Mouse (Mus musculus): Measurements from ENCODE around the gene Olfr1242. TPM values are rescaled to one million over a fixed set of nuclear protein-coding genes. Genes with fewer than 3 reads are reported as not detected.

Olfr1242 gene
- not detected in 2 replicates for polyA plus RNA-seq (2015; fragmentation: Nextera tagmentation; extraction: Ambion mirVana)

- no peaks in the 10 kb centered on the region for H3K36me3 ChIP-seq
- H3K4me3 ChIP-seq, result no peak within 1 kb of the TSS
- WGBS, result 85% methylated on average over 1 of the region's 1 CpGs
- ATAC-seq (ENCODE audit: low read depth), result no peak
- no peaks in the 10 kb centered on the region for H3K4me1 ChIP-seq (replicated peaks)
- H3K9ac ChIP-seq, result no peak within 1 kb of the TSS
- H3K27me3 ChIP-seq, result no peaks in the 10 kb centered on the region
- H3K9me3 ChIP-seq, result no peaks in the 10 kb centered on the region
- H3K27ac ChIP-seq (replicated peaks), result no peak within 1 kb of the TSS
- no peak within 1 kb of the TSS for H3K4me2 ChIP-seq
Observed at GRCm38 (mm10) chr2:89498235-89498634, at the start of gene Olfr1242. Gene Olfr1242 (minus strand): TSS chr2:89498335.

GRCm38 (mm10) chr2:89544516-89544915, 46.4 kb upstream of the Olfr1242 start:
- ATAC-seq (ENCODE audit: low read depth), result no peak

GRCm38 (mm10) chr2:89539923-89540322, 41.8 kb upstream of the Olfr1242 start:
- Histone ChIP-seq H3K27me3 (no peaks in the 10 kb centered on the region), H3K4me2 (no peak overlapping the region), H3K9ac (no peak overlapping the region), H3K4me3 (no peak overlapping the region), H3K36me3 (no peaks in the 10 kb centered on the region), H3K9me3 (no peaks in the 10 kb centered on the region), H3K27ac (replicated peaks) (no peak overlapping the region), H3K4me1 (replicated peaks) (no peaks in the 10 kb centered on the region)
- ATAC-seq (ENCODE audit: low read depth), result no peak
- 70% methylated on average over 1 of the region's 1 CpGs for WGBS

More at GRCm38 (mm10) chr2:89544516-89544915, 46.4 kb upstream of the Olfr1242 start:
- H3K27ac ChIP-seq (replicated peaks), result no peak overlapping the region
- 67% methylated on average over 2 of the region's 2 CpGs for WGBS
- H3K4me1 ChIP-seq (replicated peaks), result no peaks in the 10 kb centered on the region
- no peaks in the 10 kb centered on the region for H3K9me3 ChIP-seq
- no peak overlapping the region for H3K4me2 ChIP-seq
- no peak overlapping the region for H3K4me3 ChIP-seq
- no peaks in the 10 kb centered on the region for H3K27me3 ChIP-seq
- no peak overlapping the region for H3K9ac ChIP-seq
- no peaks in the 10 kb centered on the region for H3K36me3 ChIP-seq

GRCm38 (mm10) chr2:89531387-89531786, 33.3 kb upstream of the Olfr1242 start, which contains the start of gene Olfr1243:
Gene Olfr1243 (minus strand): TSS chr2:89531487.
- no peak for ATAC-seq (ENCODE audit: low read depth)
- no peak within 1 kb of the TSS for H3K4me3 ChIP-seq
- H3K9me3 ChIP-seq, result no peaks in the 10 kb centered on the region
- no peak within 1 kb of the TSS for H3K4me2 ChIP-seq
- no peaks in the 10 kb centered on the region for H3K4me1 ChIP-seq (replicated peaks)
- no peaks in the 10 kb centered on the region for H3K36me3 ChIP-seq
- H3K9ac ChIP-seq, result no peak within 1 kb of the TSS
- no peaks in the 10 kb centered on the region for H3K27me3 ChIP-seq
- WGBS, result 89% methylated on average over 1 of the region's 1 CpGs
- no peak within 1 kb of the TSS for H3K27ac ChIP-seq (replicated peaks)

GRCm38 (mm10) chr2:89487026-89487425, 11.1 kb downstream of the Olfr1242 start, which contains the start of gene Olfr1241:
Gene Olfr1241 (minus strand): TSS chr2:89487126.
- H3K4me3 ChIP-seq, result no peak within 1 kb of the TSS
- H3K9me3 ChIP-seq, result no peaks in the 10 kb centered on the region
- no peaks in the 10 kb centered on the region for H3K36me3 ChIP-seq
- H3K9ac ChIP-seq, result no peak within 1 kb of the TSS
- no peaks in the 10 kb centered on the region for H3K27me3 ChIP-seq
- H3K4me2 ChIP-seq, result no peak within 1 kb of the TSS
- H3K4me1 ChIP-seq (replicated peaks), result no peaks in the 10 kb centered on the region
- H3K27ac ChIP-seq (replicated peaks), result no peak within 1 kb of the TSS
- ATAC-seq (ENCODE audit: low read depth), result no peak

GRCm38 (mm10) chr2:89442900-89443299, 55.2 kb downstream of the Olfr1242 start, which contains the start of gene Olfr1240:
Gene Olfr1240 (minus strand): TSS chr2:89443000.
- Histone ChIP-seq H3K9ac (no peak within 1 kb of the TSS), H3K9me3 (no peaks in the 10 kb centered on the region), H3K27ac (replicated peaks) (no peak within 1 kb of the TSS), H3K36me3 (no peaks in the 10 kb centered on the region), H3K27me3 (no peaks in the 10 kb centered on the region), H3K4me3 (no peak within 1 kb of the TSS), H3K4me2 (no peak within 1 kb of the TSS), H3K4me1 (replicated peaks) (no peaks in the 10 kb centered on the region)
- WGBS, result 92% methylated on average over 3 of the region's 3 CpGs
- no peak for ATAC-seq (ENCODE audit: low read depth)

Other genes with a start within 250 kb of the Olfr1242 start
- gene Olfr1228, start 244.3 kb downstream of the Olfr1242 start, polyA plus RNA-seq (2015; fragmentation: Nextera tagmentation; extraction: Ambion mirVana), result not detected in 2 replicates
- gene Olfr1229, start 210.3 kb downstream of the Olfr1242 start, polyA plus RNA-seq (2015; fragmentation: Nextera tagmentation; extraction: Ambion mirVana), result not detected in 2 replicates
- not detected in 2 replicates for gene Olfr1230, start 201.1 kb downstream of the Olfr1242 start, polyA plus RNA-seq (2015; fragmentation: Nextera tagmentation; extraction: Ambion mirVana)
- gene Olfr1231, start 191.3 kb downstream of the Olfr1242 start, polyA plus RNA-seq (2015; fragmentation: Nextera tagmentation; extraction: Ambion mirVana), result not detected in 2 replicates
- gene Olfr1232, start 168.7 kb downstream of the Olfr1242 start, polyA plus RNA-seq (2015; fragmentation: Nextera tagmentation; extraction: Ambion mirVana), result not detected in 2 replicates
- gene Olfr1233, start 155.9 kb downstream of the Olfr1242 start, polyA plus RNA-seq (2015; fragmentation: Nextera tagmentation; extraction: Ambion mirVana), result not detected in 2 replicates
- gene Olfr1234, start 133.5 kb downstream of the Olfr1242 start, polyA plus RNA-seq (2015; fragmentation: Nextera tagmentation; extraction: Ambion mirVana), result not detected in 2 replicates
- gene Olfr1238, start 88.7 kb downstream of the Olfr1242 start, polyA plus RNA-seq (2015; fragmentation: Nextera tagmentation; extraction: Ambion mirVana), result not detected in 2 replicates
- gene Olfr1239, start 77.9 kb downstream of the Olfr1242 start, polyA plus RNA-seq (2015; fragmentation: Nextera tagmentation; extraction: Ambion mirVana), result not detected in 2 replicates
- not detected in 2 replicates for gene Olfr1240, start 55.3 kb downstream of the Olfr1242 start, polyA plus RNA-seq (2015; fragmentation: Nextera tagmentation; extraction: Ambion mirVana)
- gene Olfr1241, start 11.2 kb downstream of the Olfr1242 start, polyA plus RNA-seq (2015; fragmentation: Nextera tagmentation; extraction: Ambion mirVana), result not detected in 2 replicates
- gene Olfr1243, start 33.2 kb upstream of the Olfr1242 start, polyA plus RNA-seq (2015; fragmentation: Nextera tagmentation; extraction: Ambion mirVana), result not detected in 2 replicates
- gene Olfr1245, start 80.1 kb upstream of the Olfr1242 start, polyA plus RNA-seq (2015; fragmentation: Nextera tagmentation; extraction: Ambion mirVana), result not detected in 2 replicates
- gene Olfr1246, start 94.8 kb upstream of the Olfr1242 start, polyA plus RNA-seq (2015; fragmentation: Nextera tagmentation; extraction: Ambion mirVana), result not detected in 2 replicates
- gene Olfr1247, start 115.8 kb upstream of the Olfr1242 start, polyA plus RNA-seq (2015; fragmentation: Nextera tagmentation; extraction: Ambion mirVana), result not detected in 2 replicates
- not detected in 2 replicates for gene Olfr1248, start 119.9 kb upstream of the Olfr1242 start, polyA plus RNA-seq (2015; fragmentation: Nextera tagmentation; extraction: Ambion mirVana)
- not detected in 2 replicates for gene Olfr1249, start 136.6 kb upstream of the Olfr1242 start, polyA plus RNA-seq (2015; fragmentation: Nextera tagmentation; extraction: Ambion mirVana)
- gene Olfr1250, start 163.1 kb upstream of the Olfr1242 start, polyA plus RNA-seq (2015; fragmentation: Nextera tagmentation; extraction: Ambion mirVana), result not detected in 2 replicates
- not detected in 2 replicates for gene Olfr1251, start 173.6 kb upstream of the Olfr1242 start, polyA plus RNA-seq (2015; fragmentation: Nextera tagmentation; extraction: Ambion mirVana)
- not detected in 2 replicates for gene Olfr1252, start 226.7 kb upstream of the Olfr1242 start, polyA plus RNA-seq (2015; fragmentation: Nextera tagmentation; extraction: Ambion mirVana)

Measured in neural tube, embryonic 13.5 days (tissue).